Mouse (Mus musculus) bone marrow, adult 2 months (tissue): Measurements from ENCODE around the gene Selenon. TPM values are rescaled to one million over a fixed set of nuclear protein-coding genes. Genes with fewer than 3 reads are reported as not detected.
"Not testable (repeated sequence)": the region's sequence is repeated elsewhere in the genome, so short reads cannot be mapped to it uniquely, and the experiment has no call there.

Experiments
- H3K27ac ChIP-seq: fragments of 200-500 bp; 2 replicates; pipeline ENCODE4 v1.5.1; 2012; ENCODE audit warnings: low read depth, mild to moderate bottlenecking, control low read depth, inconsistent platforms, low read length; ENCODE audit not compliant: control insufficient read depth, poor library complexity, insufficient read depth
- H3K4me1 ChIP-seq: fragments of 200-500 bp; 2 replicates; pipeline ENCODE4 v1.6.1; 2011; ENCODE audit warnings: low read length; ENCODE audit not compliant: control insufficient read depth, insufficient read depth
- H3K4me3 ChIP-seq: fragments of 200-500 bp; replicated peaks from 2 replicates; pipeline ENCODE3; 2011; ENCODE audit warnings: mild to moderate bottlenecking, low read depth, low read length, control low read depth; ENCODE audit not compliant: control insufficient read depth
- CTCF ChIP-seq: fragments of 200-500 bp; IDR thresholded peaks from 2 replicates; pipeline ENCODE4 v1.5.1; 2011; ENCODE audit warnings: low read length, control low read depth; ENCODE audit not compliant: control insufficient read depth, insufficient read depth
- POLR2A ChIP-seq: fragments of 200-500 bp; IDR thresholded peaks from 2 replicates; pipeline ENCODE4 v1.6.1; 2011; ENCODE audit warnings: low read depth, mild to moderate bottlenecking, control low read depth, low read length, borderline replicate concordance; ENCODE audit not compliant: control insufficient read depth
- WGBS: fragments of 180-500 bp; shearing (Covaris S2); methylation state at CpG from one replicate; pipeline ENCODE4 v1.1.7; 2018; 5-methylcytosine and 5-hydroxymethylcytosine counted together
- polyA plus RNA-seq: library from polyadenylated mRNA; stranded (reverse); fragments of >200 nt; gene quantifications from 2 replicates; pipeline ENCODE4 v1.2.4, GENCODE M21; 2011; ENCODE audit warnings: low replicate concordance; ENCODE audit not compliant: missing spikeins, insufficient read depth, insufficient read length

The Selenon gene
- polyA plus RNA-seq, 1 experiment = 8.4 TPM

GRCm38 (mm10) chr4:134494780-134495545, 57.0 kb downstream of the Selenon start:
- peak overlapping the region; percentile 85 for H3K27ac ChIP-seq
- peaks cover 7% of the 10 kb centered on the region for H3K4me1 ChIP-seq
- WGBS = 3% methylated on average over 16 of the region's 16 CpGs
- TF ChIP-seq POLR2A (no peak), CTCF (0 out of 2 replicates have a peak, but pooled peaks have one; percentile 6)
- no peak overlapping the region for H3K4me3 ChIP-seq

DNA sequence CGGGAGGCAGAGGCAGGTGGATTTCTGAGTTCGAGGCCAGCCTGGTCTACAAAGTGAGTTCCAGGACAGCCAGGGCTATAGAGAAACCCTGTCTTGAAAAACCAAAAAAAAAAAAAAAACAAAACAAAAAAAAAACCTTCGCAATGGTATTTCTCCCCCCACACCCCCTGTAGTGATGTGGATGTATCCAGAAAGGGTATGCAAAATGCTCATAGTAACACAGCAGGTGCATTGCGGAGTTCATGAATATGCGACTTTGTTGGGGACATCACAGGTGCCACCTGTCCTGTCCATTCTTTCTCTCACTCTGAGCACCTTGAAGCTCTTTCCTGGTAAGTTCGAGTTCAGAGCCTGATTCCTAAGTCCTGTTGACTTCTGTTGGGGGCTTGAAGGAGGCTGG, 57.8 kb downstream of the Selenon start:
- WGBS = 76% methylated on average over 6 of the region's 6 CpGs
- H3K4me3 ChIP-seq, H3K4me1 ChIP-seq: not testable (repeated sequence)
- peak overlapping the region; percentile 85 for H3K27ac ChIP-seq

- no peak for TF ChIP-seq CTCF
- WGBS = 23% methylated on average over 6 of the region's 6 CpGs
- H3K27ac ChIP-seq = no peak overlapping the region
- H3K4me1 ChIP-seq = peaks cover 7% of the 10 kb centered on the region
- no peak overlapping the region for H3K4me3 ChIP-seq
These were observed 60.2 kb downstream of the Selenon start for GRCm38 (mm10) chr4:134491716-134492115.

DNA sequence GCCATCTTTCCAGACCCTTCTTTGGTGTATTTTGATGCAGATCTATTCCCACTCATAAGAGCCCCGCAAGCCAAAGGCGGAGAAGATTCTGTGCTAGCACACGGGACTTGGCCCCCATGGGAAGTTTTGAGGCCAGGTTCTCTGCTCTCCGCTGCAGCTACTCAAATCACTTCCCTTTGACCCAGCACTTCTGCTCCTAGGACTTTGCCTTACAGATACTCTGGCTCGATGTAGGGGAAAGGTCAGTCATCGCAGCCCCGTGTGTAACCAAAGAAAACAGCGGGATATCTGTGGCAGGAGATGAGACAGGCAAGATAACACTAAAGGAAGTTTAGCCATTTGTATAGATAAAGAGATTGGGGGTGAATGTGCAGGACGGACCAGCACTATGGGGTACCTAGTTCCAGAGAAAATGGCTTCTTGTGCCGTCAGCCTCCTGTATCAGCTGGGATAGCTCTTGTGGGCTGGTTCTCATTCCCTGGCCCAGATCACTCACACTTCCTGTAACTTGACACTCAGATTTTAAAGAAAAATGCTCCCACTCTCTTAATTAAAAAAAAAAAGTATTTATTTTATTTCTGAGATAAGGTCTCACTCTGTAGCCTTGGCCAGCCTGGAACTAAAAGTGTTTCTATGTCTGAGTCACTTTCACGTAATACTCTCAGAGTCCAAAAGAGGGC, 61.8 kb downstream of the Selenon start:
- H3K4me3 ChIP-seq = no peak overlapping the region
- WGBS = 55% methylated on average over 11 of the region's 11 CpGs
- peaks cover 5% of the 10 kb centered on the region for H3K4me1 ChIP-seq
- TF ChIP-seq CTCF = no peak
- TF ChIP-seq POLR2A = no peak
- H3K27ac ChIP-seq = no peak overlapping the region

DNA sequence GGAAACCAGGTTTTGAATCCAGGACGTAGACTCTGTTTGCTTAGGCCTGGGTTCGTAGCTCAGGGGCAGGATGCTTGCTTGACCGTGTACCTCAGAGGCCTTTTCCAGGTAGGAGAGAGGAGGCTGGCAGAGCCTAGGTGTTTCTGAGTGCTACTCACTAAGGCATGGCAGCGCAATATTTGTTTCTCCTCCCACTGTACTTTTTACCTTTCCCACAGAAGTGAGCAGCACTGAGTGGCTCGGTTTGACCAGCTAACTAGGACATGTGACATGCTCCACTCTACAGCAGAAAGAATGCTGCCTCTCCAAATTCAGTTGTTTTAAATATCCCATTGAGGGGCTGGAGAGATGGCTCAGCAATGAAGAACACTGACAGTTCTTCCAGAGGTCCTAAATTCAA, 63.8 kb downstream of the Selenon start:
- Histone ChIP-seq H3K4me1 (peaks cover 1% of the 10 kb centered on the region; the same call in 1 of the 2 replicates), H3K4me3 (no peak overlapping the region), H3K27ac (no peak overlapping the region)
- TF ChIP-seq POLR2A = no peak
- no peak for TF ChIP-seq CTCF
- 90% methylated on average over 5 of the region's 5 CpGs for WGBS

Other genes starting within 250 kb of the Selenon start
- gene Trim63, start 237.0 kb downstream of the Selenon start, polyA plus RNA-seq = 1.1 TPM in 1 of 2 replicates, not detected in the other
- gene Slc30a2, start 209.0 kb downstream of the Selenon start, polyA plus RNA-seq = 4.0 TPM in 1 of 2 replicates, not detected in the other
- gene Extl1, start 168.3 kb downstream of the Selenon start, polyA plus RNA-seq = 0.23 and 3.3 TPM in 2 replicates
- gene Pafah2, start 155.8 kb downstream of the Selenon start, polyA plus RNA-seq = 5.8 and 8.8 TPM in 2 replicates
- gene Stmn1, start 83.8 kb downstream of the Selenon start, polyA plus RNA-seq = 297 and 423 TPM in 2 replicates
- gene Paqr7, start 55.5 kb downstream of the Selenon start, polyA plus RNA-seq = 10.2 and 10.8 TPM in 2 replicates
- gene Aunip, start 41.2 kb downstream of the Selenon start, polyA plus RNA-seq = 9.5 and 13.9 TPM in 2 replicates
- 35.3 and 57.2 TPM in 2 replicates for gene Mtfr1l, start 16.8 kb downstream of the Selenon start, polyA plus RNA-seq
- gene Man1c1, start 152.1 kb upstream of the Selenon start, polyA plus RNA-seq = 2.7 and 7.3 TPM in 2 replicates
- 23.1 and 45.9 TPM in 2 replicates for gene Ldlrap1, start 215.9 kb upstream of the Selenon start, polyA plus RNA-seq